Mouse (Mus musculus): ENCODE data around the gene Alox12e.

DNA sequence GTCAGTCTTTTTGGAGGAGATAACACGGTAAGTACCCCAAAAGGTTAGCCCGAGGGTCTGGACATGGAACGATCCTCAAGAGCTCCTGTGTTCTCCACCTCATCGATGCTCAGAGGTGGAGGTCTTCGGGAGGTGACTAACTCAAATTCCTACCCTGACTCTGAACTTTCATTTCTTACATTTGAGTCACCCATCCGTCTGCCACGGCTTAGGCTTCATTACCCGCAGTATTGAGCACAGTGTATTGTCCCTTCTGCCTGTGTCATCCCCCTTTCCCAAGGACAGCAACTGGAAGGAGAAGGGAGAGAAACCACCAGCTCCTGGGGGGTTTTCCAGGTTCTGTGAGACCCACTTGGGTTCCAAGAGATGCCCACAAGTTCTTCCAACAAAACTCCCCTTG lies 2.3 kb upstream of the Alox12e start:
- no peak for TF ChIP-seq POLR2A (IDR thresholded peaks at IDR 0.05; ENCODE audit: low read depth, low read length)
- TF ChIP-seq CTCF (conservative IDR thresholded peaks at IDR 0.05; ENCODE audit: insufficient read depth, insufficient read length, low read depth, low read length), result no peak
